Mouse (Mus musculus) 3134 (cell line): ENCODE measurements around the gene Dennd5a.

ENCODE experiments used
- DNase-seq: peaks from one replicate; pipeline ENCODE4 v3.0.0-alpha.2; 2011; ENCODE audit warnings: low spot score; ENCODE audit not compliant: insufficient read length; ENCODE audit errors: extremely low read depth

The Dennd5a gene

DNA sequence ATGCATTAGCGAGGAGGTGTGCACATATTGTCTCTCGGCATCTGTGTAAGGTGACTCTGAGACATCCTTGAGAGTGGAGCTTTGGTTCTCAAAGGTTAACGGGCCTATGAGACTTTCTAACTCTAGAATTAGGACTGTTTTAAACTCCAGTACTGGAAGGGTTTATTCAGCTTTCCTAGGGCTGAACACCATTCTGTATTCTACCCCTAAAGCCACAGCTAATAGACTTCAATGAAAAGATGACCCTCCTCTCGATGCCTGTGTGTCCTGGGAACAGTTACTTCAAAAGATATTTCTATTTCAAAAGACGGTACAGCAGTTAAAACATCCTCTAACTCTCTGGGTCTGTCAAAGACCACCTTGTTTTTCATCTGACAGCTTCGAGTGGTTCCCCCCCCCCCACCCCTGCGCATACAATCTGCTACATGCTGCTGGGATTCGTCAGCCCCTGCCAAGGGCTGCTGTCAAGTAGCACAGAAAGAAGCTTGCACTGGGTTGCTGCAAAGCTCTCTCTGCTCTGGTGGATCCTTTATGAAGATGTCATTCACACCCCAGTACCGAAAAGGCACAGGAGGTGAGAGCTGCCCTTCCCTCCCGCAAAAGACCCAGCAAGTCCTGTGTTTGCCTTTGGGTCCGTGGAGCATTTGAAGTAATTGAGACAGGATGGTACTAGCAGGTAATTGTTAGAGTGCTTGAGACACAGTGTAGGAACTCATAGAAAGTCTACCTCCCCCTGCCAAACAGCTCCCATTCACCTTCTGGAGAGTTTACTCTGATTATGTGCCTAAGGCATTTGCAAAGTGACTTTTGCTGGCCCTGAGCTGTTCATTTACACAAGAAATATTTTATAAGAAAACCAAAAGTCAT lies 111.2 kb downstream of the Dennd5a start:
- DNase-seq: no peak

DNA sequence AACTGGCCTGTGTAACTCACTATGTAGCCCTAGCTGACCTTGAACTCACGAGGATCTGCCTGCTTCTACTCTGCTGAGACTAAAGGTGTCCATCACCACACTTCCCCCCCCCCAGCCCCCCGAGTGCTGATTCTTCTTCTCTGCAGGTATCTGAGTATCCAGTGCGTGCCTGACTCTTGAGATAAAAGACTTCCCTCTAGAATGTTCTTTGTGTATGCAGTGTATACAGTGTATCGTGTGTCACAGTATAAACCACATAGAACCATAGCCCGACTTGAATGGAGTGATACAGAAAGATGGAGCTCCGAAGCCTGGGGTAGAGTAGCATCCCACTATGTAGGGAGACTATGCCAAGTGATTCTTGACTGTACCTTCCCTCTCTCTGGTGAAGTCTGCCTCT lies 116.2 kb downstream of the Dennd5a start:
- DNase-seq: no peak
